Mouse (Mus musculus) ovary, postnatal 36 days (tissue): ENCODE results near the gene Hoxd11.
A peak's percentile ranks its signal among the peaks of the same experiment; 100 is the strongest.

Source experiments
- DNase-seq: peaks from one replicate; pipeline ENCODE4 v3.0.0; 2022; ENCODE audit warnings: low spot score, mixed read lengths

Hoxd11 gene

DNA sequence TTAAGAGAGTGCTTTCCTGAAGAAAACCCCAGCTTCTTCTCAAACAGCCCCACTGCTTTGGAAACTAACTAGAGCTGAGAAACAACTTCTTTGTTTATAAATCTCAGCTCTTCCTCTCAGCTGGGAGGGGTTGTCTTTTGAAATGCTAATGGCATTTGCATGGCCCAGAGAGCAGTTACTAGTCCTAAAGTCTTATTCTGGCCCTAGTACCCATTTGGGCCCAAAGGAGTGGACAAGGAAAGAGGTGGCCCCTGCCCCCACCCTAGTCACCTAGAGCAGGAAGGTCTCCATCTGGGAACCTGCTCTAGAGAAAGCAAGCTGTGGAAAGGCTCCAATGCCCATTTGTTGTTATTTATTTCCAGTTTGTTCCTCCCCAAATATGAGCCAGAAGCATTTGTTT is 51.7 kb downstream of the Hoxd11 start:
- no peak for DNase-seq

DNA sequence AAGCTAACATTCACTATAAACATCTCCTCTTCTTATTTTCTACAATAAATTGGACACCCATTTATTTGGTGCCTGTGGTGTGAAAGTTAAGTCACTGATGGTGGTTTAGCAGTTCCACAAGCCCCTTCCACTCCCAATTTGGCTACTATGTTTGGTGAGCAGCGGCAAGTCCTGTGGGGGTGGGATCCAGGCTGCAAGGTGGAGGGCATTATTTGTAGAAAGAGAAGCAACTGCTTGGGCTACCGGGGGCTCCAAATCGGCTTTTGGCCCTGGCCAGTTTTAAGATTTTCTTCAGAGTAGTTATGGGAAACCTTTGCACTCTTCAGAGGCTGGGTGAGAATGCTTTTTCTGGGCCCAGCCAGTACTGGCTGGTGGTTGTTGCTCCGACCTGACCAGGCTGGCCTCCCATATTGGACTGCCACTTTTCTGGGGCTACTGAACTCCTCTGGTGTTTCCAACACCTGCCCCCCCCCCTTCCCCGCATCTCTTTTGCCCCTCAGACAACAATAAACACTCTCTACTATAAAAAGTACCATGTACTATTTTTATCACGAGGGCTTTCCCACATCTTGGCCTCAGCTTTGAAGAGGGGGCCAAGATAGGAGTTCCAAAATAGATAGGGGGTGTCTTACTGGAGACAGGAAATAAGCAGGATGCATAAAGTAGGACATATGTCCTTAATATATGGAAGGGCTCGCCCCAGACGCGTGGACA is 52.6 kb downstream of the Hoxd11 start:
- DNase-seq, result no peak

DNA sequence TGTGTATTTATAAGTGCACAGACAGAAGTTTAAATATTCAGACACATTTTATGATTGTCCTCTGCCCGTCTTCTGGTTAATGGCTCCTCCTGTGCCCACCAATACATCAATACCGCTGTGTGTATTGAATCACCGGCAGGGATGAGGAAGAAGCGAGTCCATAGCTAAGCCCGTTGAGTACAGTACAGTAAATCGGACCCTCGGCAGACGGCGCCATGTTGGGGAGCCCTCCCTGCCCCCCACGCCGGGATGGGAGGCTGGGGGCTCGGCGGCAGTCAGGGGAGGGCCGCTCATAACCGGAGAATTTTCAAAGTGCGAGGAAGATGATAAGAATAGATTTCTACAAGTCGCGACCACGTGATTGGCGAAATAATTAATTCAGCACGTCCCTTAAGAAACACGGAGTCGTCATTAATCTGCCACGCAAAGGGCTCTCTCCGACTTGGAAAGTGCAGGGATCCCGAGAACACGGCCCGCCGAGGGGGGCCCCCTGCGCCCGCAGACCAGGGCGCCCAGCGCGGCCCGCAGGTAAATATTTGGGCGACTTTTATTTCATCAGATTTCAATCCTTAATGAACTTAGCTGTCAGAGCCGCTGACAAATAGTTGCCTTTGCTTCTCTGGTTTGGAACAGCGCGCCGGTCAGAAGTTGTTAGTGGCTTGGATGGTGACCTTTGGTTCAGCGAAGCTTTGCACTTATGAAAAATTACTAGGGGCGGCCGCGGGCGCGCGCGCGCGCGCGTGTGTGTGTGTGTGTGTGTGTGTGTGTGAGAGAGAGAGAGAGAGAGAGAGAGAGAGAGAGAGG is 53.4 kb downstream of the Hoxd11 start:
- DNase-seq, result peak; percentile 6

DNA sequence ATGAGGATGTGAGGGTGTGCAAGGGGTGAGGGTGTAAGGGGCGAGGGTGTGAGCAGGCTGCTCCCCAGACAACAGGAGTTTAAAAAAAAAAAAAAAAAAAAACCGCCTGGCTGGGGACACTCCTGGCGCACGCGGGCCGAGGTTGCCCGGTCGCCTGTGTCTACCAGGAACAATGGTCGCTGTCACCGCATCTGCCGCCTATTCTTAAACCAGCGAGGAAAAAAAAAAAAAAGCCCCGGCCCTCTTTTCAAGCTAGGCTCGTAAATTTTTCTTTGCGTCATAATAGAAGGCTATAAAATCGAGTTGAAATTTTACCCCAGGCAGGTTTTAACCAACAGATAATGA is 53.9 kb downstream of the Hoxd11 start:
- no peak for DNase-seq

DNA sequence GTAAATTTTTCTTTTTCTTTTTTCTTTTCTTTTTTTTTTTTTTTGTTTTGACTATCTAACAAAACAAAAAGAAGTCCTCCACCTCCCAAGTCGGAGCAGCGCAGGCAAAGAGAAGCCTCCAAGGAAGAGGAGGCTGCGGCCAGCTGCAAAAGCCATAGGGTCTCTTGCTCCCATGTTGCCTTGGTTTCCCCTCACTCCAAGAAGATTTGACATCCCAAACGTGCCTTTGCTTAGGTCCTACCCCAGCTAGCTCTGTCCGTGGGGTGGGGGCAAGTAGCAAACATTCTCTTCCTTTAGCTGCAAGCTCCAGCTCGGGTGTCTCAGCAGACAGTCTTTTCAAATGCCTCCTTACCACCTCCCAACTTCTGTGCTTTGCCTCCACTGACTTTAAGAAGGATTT is 54.4 kb downstream of the Hoxd11 start:
- DNase-seq, result peak; percentile 4

DNA sequence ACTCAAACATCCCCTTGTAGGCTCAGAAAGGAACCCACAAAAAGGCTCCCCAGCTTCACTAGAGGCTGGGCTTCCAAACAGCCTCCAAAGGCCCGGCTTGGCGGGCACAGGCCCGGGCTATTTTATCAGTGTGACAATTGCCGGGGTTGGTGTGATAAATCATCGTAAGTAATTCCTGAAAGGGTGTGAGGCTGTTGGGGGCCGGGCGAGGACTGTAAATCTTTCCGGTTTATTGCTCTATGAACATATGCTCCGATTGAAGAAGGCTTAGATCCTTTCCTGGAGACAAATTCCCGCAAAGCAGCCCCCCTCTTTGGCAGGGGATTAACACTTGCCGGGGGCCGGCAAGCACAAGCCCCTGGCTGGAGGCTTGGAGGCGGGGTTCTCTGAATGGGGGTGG is 55.1 kb downstream of the Hoxd11 start:
- DNase-seq, result peak; percentile 3

DNA sequence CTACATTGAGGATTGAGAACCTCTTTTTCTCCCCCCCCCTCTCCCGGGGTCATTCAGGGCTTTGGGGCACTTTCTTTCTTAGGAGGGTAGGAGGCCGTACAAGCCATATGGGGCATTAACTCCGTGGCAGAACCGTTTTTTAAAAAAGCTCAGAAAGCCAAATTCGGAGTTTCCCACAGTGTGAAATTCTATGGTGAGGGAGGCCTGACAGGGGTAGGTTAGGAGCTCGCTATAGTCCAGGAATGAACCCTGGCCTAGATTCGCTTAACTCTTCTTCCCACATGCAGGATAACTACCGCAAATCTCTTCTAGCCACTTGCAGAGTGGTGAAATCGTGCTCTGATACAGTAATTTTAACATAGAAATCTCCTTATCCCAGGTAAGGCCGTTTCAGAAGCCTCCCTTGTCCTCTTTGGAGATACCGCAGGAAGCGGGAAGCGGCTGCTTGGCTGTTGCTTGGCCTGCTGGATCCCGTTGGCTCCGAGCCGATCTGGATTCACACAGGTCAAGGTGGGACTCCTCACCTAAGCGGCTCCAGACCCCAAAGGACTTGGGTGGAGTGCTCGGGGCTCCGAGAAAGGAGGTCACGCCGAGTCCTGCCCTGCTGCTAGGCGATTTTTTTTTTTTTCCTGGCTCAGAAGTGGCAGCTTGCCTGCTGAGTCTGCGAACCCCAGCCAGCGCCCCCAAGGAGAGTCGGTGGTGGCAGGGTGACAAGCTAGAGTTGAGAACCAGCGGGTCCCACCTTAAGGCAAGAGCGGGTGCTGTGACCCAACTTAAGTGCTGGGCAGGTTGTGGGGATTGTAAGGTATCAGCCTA is 55.8 kb downstream of the Hoxd11 start:
- DNase-seq, result peak; percentile 3

DNA sequence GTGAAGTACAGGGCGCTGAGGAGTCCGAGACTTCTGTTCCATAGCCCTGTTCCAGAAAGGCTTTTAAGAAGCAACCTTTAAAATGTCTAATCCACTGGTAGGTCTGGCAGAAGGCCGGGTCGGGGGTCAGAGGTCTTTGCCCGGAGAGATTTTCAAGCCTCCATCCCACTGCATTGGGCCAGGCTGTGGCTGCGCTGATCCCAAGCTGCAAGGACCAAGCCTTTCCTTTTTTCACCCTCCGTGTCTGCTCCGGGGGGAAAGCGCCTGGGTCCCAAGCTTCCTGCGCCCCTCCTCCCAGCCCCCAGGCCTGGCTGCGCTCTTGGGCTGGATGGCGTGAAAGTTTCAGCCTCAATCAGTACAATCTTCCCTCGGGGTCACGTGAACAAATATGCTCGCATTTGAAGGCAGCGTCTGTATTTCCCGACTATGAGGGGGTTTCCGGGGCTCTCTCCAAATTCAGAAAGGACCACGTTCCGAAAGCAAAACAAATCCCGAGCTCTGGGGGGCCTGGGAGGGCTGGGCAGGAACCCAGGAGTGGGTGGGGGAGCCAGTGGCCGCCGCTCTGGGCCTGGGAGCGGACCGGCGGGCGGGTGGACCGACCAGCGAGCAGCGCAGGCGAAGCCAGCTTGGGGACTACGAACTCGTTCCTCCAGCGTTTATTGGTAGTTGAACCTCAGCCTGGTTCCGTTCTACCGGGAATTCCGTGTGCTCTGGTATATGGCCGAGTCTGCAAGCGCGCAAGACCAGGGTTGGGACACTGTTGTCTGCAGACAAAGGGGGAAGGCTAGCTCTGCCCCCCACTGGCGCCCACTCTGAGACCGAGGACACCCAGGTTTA is 56.7 kb downstream of the Hoxd11 start:
- DNase-seq, result peak; percentile 5
